Mouse (Mus musculus): ENCODE results near the gene Slc16a8. TPM values are rescaled to one million over a fixed set of nuclear protein-coding genes. Genes with fewer than 3 reads are reported as not detected.

Gene Slc16a8
- total RNA-seq, 1 experiment from 2014 or later, result not detected

DNA sequence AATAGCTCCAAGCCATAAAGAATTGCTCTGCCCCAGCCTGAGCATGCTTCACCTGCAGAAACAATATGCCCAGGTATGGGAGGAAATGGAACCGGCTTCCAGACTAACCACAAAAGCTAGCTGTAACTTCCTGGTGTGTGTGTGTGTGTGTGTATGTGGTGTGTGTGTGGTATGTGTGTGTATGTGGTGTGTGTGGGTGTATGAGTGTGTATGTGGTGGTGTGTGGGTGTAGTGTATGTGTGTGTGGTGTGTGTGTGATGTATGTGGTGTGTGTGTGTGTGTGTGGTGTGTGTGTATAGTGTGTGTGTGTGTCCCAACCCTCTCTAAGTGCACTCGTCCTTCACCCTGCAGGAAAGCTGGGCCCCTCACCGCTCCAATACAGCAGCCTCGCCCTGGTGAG lies 10.8 kb upstream of the Slc16a8 start:
- ATAC-seq (replicated peaks; ENCODE audit: low read depth, poor library complexity, severe bottlenecking), result no peak

- ATAC-seq (replicated peaks; ENCODE audit: low read depth, poor library complexity, severe bottlenecking), result no peak
These were observed 9.2 kb upstream of the Slc16a8 start for GRCm38 (mm10) chr15:79263726-79264125.

GRCm38 (mm10) chr15:79262786-79263309 lies 8.3 kb upstream of the Slc16a8 start:
- ATAC-seq (replicated peaks; ENCODE audit: low read depth, poor library complexity, severe bottlenecking), result no peak

DNA sequence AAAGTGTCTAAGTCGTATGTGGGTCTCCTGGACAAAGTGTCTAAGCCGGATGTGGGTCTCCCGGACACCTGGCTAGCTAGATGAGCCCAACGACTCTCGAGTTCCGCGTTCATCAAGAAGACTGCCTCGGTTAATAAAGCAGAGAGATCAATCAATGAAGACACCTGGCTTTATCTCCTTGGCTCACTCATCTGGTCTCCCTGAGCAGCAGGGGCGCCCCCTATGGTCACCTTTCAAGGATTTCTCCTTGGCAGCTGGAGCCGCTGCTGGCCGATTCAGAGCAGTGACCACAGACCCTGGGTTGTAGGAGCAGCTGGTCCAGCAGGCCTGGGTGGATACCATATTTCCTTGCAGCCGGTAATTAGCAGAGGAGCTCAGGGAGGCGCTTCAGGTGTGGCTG lies 7.8 kb upstream of the Slc16a8 start:
- 0 out of 2 replicates have a peak, but pooled peaks have one; percentile 11 for ATAC-seq (replicated peaks; ENCODE audit: low read depth, poor library complexity, severe bottlenecking)

- 0 out of 2 replicates have a peak, but pooled peaks have one; percentile 33 for ATAC-seq (replicated peaks; ENCODE audit: low read depth, poor library complexity, severe bottlenecking)
These were observed 7.2 kb upstream of the Slc16a8 start for GRCm38 (mm10) chr15:79261757-79262156.

DNA sequence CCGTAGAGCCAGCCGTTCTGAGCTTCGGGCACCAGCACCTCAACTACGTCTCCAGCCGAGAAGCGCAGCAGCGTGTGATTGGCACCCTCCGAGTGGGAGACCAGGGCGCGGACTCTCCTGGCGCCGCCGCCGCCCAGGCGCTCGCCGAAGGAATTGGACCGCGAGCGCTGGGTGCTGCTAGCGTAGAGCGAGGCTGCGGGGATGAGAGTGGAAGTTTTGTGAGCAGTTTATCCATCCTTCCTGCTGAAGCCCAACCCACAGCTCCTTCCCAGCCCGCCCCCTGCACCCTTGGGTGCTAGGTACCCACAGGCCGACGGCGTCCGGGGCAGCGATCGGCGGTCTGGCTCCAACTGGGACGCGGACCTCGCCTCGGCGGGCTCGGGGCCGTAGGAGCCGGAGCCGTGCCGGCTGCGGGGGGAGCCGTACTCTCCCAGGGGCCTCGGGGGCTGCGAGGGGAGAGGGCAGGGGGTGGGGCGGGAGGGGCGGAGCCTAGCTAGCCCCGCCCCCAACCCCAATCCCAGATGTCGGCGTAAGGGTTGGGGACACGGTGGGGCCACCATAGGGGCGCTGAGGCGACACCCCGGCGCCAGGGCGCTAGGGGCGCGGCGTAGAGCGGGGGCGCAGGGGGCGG lies 6.6 kb upstream of the Slc16a8 start:
- ATAC-seq (replicated peaks; ENCODE audit: low read depth, poor library complexity, severe bottlenecking), result peak; percentile 62

DNA sequence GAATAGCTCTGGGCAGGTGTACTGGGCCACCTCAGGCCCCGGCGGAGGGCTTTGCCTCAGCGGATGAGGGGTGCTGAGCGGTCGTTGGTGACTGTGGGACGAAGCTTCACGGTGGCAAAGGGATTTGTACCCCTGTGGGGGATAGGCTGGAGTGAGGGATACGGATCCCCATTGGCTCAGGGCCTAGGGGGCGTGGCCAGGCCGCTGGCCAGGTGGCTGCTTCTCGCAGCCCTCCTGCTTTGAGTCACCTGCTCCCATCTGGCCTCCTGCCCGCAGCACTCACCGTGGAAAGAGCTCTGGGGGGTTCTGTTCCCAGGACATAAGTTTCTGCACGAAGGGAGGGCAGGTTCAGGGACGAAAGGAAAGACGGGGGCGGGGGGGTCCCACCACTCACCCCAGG lies 4.0 kb upstream of the Slc16a8 start:
- ATAC-seq (replicated peaks; ENCODE audit: low read depth, poor library complexity, severe bottlenecking), result no peak

GRCm38 (mm10) chr15:79252580-79252979 lies 2.0 kb downstream of the Slc16a8 start:
- ATAC-seq (replicated peaks; ENCODE audit: low read depth, poor library complexity, severe bottlenecking), result 0 out of 2 replicates have a peak, but pooled peaks have one; percentile 23

DNA sequence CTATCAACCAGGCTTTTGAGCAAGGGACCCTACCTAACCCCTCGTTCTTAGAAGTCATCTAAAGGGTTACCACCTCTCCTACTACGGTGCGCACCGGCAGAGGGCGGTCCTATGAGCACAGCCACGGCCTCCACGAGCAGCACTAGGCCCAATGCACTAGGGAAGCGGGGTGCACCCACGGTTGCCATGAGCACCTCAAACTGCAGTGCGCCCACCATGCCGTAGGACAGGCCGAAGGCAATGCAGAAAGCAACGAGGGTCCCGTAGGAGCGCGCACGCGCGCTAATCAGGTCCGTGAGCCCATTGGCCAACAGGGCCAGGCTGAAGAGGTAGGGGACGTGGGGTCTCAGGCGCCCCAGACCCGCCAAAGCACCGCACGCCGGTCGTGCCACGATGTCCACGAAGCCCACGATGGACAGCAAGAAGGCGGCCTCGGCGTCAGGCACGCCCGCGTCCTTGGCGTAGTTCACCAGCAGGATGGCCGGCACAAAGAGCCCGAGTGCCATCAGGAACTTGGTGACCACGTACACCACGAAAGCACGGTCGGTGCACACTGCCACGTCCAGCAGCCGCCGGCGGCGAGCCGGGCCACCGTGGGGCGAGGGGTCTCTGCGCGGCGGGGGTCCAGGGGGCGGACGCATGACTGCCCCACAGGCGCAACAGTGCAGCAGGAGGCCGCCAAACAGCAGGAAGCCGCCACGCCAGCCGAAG lies 2.6 kb downstream of the Slc16a8 start:
- no peak; the same call in 1 of the 2 replicates for ATAC-seq (replicated peaks; ENCODE audit: low read depth, poor library complexity, severe bottlenecking)

- ATAC-seq (replicated peaks; ENCODE audit: low read depth, poor library complexity, severe bottlenecking), result no peak
These were observed 3.4 kb downstream of the Slc16a8 start for GRCm38 (mm10) chr15:79251168-79251567.

- ATAC-seq (replicated peaks; ENCODE audit: low read depth, poor library complexity, severe bottlenecking), result no peak
These were observed 4.3 kb downstream of the Slc16a8 start for GRCm38 (mm10) chr15:79250236-79250635.

DNA sequence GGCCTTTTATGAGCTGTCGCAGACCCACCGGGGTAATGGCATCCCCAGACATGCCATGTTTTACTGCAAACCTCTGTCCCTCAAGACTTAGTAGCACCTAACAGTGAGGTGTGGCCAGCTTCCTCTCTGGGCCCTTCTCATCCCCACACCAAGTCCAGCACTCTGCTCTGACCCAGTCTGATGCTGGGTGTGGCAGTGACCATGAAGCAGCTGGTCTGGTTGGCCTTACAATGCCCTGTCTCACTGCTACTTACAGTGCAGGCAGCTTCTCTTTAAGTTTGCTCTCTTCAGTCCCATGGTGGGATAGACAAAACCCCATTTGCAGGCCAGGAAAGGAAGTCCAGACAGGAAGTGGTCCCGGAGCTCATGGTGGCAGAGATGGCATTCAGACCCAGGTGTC lies 9.2 kb downstream of the Slc16a8 start:
- no peak for ATAC-seq (replicated peaks; ENCODE audit: low read depth, poor library complexity, severe bottlenecking)

GRCm38 (mm10) chr15:79244071-79244893 lies 10.3 kb downstream of the Slc16a8 start:
- no peak for ATAC-seq (replicated peaks; ENCODE audit: low read depth, poor library complexity, severe bottlenecking)

- peak; percentile 99 for ATAC-seq (replicated peaks; ENCODE audit: low read depth, poor library complexity, severe bottlenecking)
These were observed 11.1 kb downstream of the Slc16a8 start for GRCm38 (mm10) chr15:79243234-79244042.

DNA sequence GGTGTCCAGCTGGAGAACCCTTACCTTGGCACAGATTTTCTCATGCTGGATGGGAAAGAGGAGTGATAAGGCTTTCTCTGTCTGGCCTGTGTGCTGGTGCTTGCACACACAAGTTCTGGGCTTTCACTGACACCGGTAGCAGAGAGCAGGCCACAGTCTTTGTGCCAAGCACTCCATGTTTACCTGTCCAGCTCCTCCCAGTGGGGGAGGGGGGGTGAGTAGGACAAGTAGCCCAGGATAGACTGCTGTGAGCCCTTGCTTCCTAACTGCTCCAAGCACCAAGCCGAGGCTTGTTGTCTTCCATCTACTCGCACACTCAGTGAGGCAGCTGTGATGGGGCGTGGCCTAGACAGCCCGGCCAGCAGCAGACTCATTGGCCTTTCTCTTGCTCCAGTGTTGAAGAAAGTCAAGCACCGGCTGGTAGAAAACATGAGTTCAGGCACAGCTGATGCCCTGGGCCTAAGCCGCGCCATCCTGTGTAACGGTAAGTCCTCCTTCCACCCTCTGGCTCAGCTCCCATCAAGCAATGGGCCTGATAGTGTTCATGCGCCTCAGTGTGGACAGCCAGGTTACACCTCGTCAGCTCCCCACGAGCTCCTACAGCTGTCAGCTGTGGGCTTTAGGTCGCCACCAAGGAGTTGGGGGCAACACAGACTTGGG lies 11.9 kb downstream of the Slc16a8 start:
- 0 out of 2 replicates have a peak, but pooled peaks have one; percentile 2 for ATAC-seq (replicated peaks; ENCODE audit: low read depth, poor library complexity, severe bottlenecking)

DNA sequence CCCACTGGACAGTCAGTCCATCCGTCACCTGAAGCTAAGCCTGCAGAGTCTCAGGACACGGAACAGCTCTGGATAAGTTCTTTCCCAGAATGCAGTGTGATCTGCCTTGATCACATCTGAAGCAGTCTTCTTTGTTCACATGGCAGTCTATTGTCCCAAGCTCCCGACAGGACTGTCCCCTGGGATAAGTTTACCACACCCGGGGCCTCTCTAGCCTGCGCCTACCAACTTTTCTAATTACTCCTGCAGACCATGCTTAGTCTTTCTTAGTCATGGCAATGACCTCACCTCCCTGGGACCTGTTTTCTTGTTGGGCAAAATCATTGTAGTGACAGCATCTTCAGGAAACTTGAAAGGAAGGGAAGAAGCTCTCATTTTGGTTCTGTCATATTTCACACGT lies 16.5 kb downstream of the Slc16a8 start:
- no peak for ATAC-seq (replicated peaks; ENCODE audit: low read depth, poor library complexity, severe bottlenecking)

- ATAC-seq (replicated peaks; ENCODE audit: low read depth, poor library complexity, severe bottlenecking), result no peak
These were observed 19.3 kb downstream of the Slc16a8 start for GRCm38 (mm10) chr15:79235268-79235667.

DNA sequence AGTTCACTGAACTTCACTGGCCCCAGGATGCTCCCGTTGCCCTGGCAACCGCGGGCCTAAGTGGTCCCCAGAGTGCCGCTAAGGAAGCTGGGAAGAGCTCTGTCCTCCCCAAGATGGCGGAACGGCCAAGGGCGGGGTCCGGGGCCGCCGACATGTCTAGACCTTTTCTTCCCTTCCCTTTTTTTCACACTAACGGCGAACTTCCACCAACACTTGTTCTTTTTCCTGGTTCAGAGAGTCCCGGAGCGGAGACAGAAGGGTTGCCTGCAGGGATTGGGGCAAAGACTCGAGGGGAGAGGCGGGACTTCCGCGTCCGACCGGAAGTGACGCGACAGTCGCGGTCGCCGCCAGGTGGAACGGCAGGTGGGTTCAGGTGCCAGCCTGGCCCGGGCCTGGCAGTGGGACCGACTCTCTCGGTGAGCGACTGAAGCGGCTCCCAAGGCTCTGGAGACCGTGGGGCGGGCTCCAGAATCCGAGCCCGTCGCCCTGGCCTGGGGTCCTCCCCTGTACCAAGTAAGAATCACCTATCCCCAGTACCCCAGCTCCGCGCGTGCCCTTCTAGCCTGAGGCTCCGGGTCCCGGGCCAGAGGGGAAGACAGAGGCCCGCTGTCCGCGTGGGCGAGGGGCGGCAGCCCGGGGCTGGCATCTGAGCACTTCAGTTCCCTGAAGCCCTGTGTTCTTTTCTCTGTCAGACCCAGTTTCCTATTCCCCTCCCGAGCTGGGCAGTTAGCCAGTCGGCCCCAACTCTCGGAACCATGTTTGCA lies 25.3 kb downstream of the Slc16a8 start, which contains the start of the genes Pick1 and Gm49486:
Gene Pick1 (plus strand): TSS at position 116 of the 764 bp plus-strand sequence.
Gene Gm49486 (plus strand): TSS at position 334 of the 764 bp plus-strand sequence.
- ATAC-seq (replicated peaks; ENCODE audit: low read depth, poor library complexity, severe bottlenecking), result peak; percentile 88

Data from common myeloid progenitor, adult 5-6 weeks (primary cell).